In the genomic region with DNA sequence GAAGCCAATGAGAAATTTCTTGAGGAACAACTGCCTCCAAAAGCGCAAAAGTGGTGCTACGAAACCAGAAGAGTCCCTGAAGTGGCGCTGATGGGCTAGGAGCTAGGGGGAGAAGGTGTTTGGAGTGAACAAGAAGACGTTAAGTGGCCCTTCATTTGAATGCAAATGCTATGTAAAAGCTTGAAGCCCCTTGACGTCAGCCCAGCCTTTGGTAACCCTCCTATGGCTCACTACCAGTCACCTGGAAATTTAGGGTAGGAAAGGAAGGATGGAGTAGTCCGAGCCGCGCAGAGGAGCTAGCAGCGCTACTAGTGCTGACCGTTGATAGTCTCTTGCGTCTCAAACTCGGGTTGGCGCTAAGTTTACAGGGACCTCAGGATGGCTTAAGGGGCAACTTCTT, we compare ENCODE assay signal across 10 mouse cellular contexts. TPM values are rescaled to one million over a fixed set of nuclear protein-coding genes. Genes with fewer than 3 reads are reported as not detected.
DNase-seq lines count a peak whose midpoint lies in the region; ATAC-seq and TF ChIP-seq lines count a peak whose summit lies in the region.
"Had no signal": no experiment of that assay in that cellular context is flagged by ENCODE, and none has a peak within 500 bp of the region (broad histone marks: within the 10 kb centered on the region; RNA-seq: fewer than 3 reads in every experiment).

Cdx4 (plus strand) TSS at position 253 of the 400 bp plus-strand sequence.

- H3K4me3 ChIP-seq in kidney, adult 2 months (ENCODE audit: insufficient read depth, low read depth, low read length): peak within 1 kb of the TSS; percentile 4; the same call in 1 of the 2 replicates
- peak within 1 kb of the TSS; percentile 22 for H3K4me3 ChIP-seq in hindbrain, embryonic 13.5 days
- 0 out of 2 replicates have a peak within 1 kb of the TSS, but pooled peaks have one; percentile 15 for H3K4me3 ChIP-seq in midbrain, embryonic 15.5 days

- no peaks in the 10 kb centered on the region for H3K9me3 ChIP-seq in hindbrain, embryonic 13.5 days
- H3K9me3 ChIP-seq in midbrain, embryonic 15.5 days: no peaks in the 10 kb centered on the region

- DNase-seq in kidney, adult 2 months: no peak
- DNase-seq in kidney, postnatal 36 days: no peak
- peak; percentile 6 for DNase-seq in embryo, embryonic 11 days
- no peak for DNase-seq in right cerebral cortex, postnatal 14 days
- no peak for DNase-seq in adrenal gland, postnatal 25 days
- DNase-seq in gastrocnemius, postnatal 4 days (ENCODE audit: low spot score in 2 of 2): no peak

- no peaks in the 10 kb centered on the region for H3K27me3 ChIP-seq in kidney, adult 2 months (replicated peaks; ENCODE audit: control insufficient read depth, insufficient read depth, low read length)
- H3K27me3 ChIP-seq in hindbrain, embryonic 13.5 days: peaks cover 89% of the 10 kb centered on the region
- peaks cover 65% of the 10 kb centered on the region for H3K27me3 ChIP-seq in midbrain, embryonic 15.5 days (replicated peaks)

- H3K4me1 ChIP-seq in kidney, adult 2 months (ENCODE audit: control insufficient read depth, insufficient read depth, low read length): no peaks in the 10 kb centered on the region
- H3K4me1 ChIP-seq in hindbrain, embryonic 13.5 days (replicated peaks): peaks cover 3% of the 10 kb centered on the region
- no peaks in the 10 kb centered on the region for H3K4me1 ChIP-seq in midbrain, embryonic 15.5 days

- no peak for ATAC-seq in hindbrain, embryonic 13.5 days (ENCODE audit: low FRiP score)
- no peak for ATAC-seq in midbrain, embryonic 15.5 days (replicated peaks)

- no peaks in the 10 kb centered on the region for H3K36me3 ChIP-seq in kidney, adult 2 months (ENCODE audit: control insufficient read depth, insufficient read depth, low read length)
- H3K36me3 ChIP-seq in hindbrain, embryonic 13.5 days: no peaks in the 10 kb centered on the region
- H3K36me3 ChIP-seq in midbrain, embryonic 15.5 days (replicated peaks): no peaks in the 10 kb centered on the region

- H3K9ac ChIP-seq in hindbrain, embryonic 13.5 days: no peak within 1 kb of the TSS
- H3K9ac ChIP-seq in midbrain, embryonic 15.5 days: no peak within 1 kb of the TSS

- WGBS in kidney, adult 2 months: 15% methylated on average over 13 of the region's 13 CpGs
- WGBS in hindbrain, embryonic 13.5 days: 22% methylated on average over 13 of the region's 13 CpGs
- WGBS in midbrain, embryonic 15.5 days: 21% methylated on average over 13 of the region's 13 CpGs

- peak within 1 kb of the TSS; percentile 41 for H3K4me2 ChIP-seq in hindbrain, embryonic 13.5 days
- peak within 1 kb of the TSS; percentile 36 for H3K4me2 ChIP-seq in midbrain, embryonic 15.5 days

- no peak within 1 kb of the TSS for H3K27ac ChIP-seq in kidney, adult 2 months (ENCODE audit: insufficient read depth, low read depth, low read length)
- H3K27ac ChIP-seq in hindbrain, embryonic 13.5 days: no peak within 1 kb of the TSS
- no peak within 1 kb of the TSS for H3K27ac ChIP-seq in midbrain, embryonic 15.5 days

- no peak for TF ChIP-seq CTCF in kidney, adult 2 months (conservative IDR thresholded peaks at IDR 0.05; ENCODE audit: insufficient read depth, insufficient read length, low read depth, low read length)

- no peak for TF ChIP-seq POLR2A in kidney, adult 2 months (IDR thresholded peaks at IDR 0.05; ENCODE audit: low read depth, low read length)

RNA-seq across cellular contexts. Expression of gene Cdx4, which starts in this region (rescaled TPM):
- 0.09 and 0.10 TPM in 2 replicates for polyA plus RNA-seq in kidney, adult 2 months (2012; rRNA removed)
- not detected in 2 replicates for polyA plus RNA-seq in hindbrain, embryonic 13.5 days (2015; fragmentation: Nextera tagmentation; extraction: Ambion mirVana)
- polyA plus RNA-seq in midbrain, embryonic 15.5 days (2015; fragmentation: Nextera tagmentation; extraction: Ambion mirVana): not detected in 2 replicates
- not detected in 2 replicates for total RNA-seq in adrenal gland, postnatal 25 days (2021)
- total RNA-seq in gastrocnemius, postnatal 4 days (2021): not detected
- total RNA-seq: common myeloid progenitor, adult 5-6 weeks; granulocyte monocyte progenitor cell, adult 5-6 weeks had no signal
